Mouse (Mus musculus): ENCODE measurements around the gene Cntnap5a. TPM values are rescaled to one million over a fixed set of nuclear protein-coding genes. Genes with fewer than 3 reads are reported as not detected.

Gene Cntnap5a
- polyA plus RNA-seq, 1 experiment from 2014 or later, result not detected

DNA sequence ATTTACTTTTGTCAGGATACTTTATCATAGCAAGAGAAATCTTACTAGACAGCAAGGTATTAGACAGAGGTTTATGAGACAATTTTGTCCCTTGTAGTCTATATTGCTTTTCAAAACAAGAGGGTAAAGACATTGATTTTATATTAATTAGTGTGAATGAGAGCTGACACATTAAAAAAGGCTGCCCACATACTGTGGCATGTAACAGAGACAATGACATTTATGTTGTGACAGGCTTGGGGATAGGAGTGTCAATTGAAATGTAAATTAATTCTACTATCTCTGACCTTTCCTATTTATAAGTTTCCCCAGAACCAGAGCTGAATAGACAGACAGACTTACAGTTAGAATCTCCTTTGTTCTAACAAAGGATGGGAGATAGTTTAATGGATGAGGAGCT, 596.6 kb downstream of the Cntnap5a start:
- H3K36me3 ChIP-seq, result no peaks in the 10 kb centered on the region
- H3K4me1 ChIP-seq, result no peaks in the 10 kb centered on the region
- ATAC-seq, result no peak
- H3K4me2 ChIP-seq, result no peak overlapping the region
- H3K9me3 ChIP-seq (replicated peaks), result no peaks in the 10 kb centered on the region
- no peak overlapping the region for H3K27ac ChIP-seq
- no peaks in the 10 kb centered on the region for H3K27me3 ChIP-seq (replicated peaks)
- H3K4me3 ChIP-seq, result no peak overlapping the region
- no peak overlapping the region for H3K9ac ChIP-seq

DNA sequence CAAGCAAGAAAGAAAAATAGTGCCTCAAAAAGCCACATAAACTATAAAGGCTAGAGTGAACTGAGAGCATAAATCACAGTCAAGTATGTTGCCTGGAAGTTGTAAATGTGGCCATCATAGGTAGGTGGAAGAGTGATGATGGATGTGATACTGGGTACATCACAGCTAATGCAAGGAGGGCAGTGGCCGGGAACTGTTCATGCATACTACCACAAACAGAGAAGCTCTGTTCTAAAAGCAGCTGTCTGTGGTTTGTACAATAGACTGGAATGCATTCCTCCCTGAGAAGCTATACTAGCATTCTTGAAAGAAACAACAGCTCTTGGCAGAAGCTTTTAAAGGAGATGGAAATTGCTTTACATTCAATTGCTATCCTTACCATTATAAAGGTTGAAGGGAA, 599.4 kb downstream of the Cntnap5a start:
- H3K36me3 ChIP-seq, result no peaks in the 10 kb centered on the region
- H3K4me1 ChIP-seq, result no peaks in the 10 kb centered on the region
- H3K27me3 ChIP-seq (replicated peaks), result no peaks in the 10 kb centered on the region
- no peak overlapping the region for H3K9ac ChIP-seq
- 81% methylated on average over 1 of the region's 1 CpGs for WGBS (ENCODE audit: insufficient replicate concordance)
- ATAC-seq, result no peak
- no peaks in the 10 kb centered on the region for H3K9me3 ChIP-seq (replicated peaks)
- no peak overlapping the region for H3K27ac ChIP-seq
- H3K4me3 ChIP-seq, result no peak overlapping the region
- H3K4me2 ChIP-seq, result no peak overlapping the region

DNA sequence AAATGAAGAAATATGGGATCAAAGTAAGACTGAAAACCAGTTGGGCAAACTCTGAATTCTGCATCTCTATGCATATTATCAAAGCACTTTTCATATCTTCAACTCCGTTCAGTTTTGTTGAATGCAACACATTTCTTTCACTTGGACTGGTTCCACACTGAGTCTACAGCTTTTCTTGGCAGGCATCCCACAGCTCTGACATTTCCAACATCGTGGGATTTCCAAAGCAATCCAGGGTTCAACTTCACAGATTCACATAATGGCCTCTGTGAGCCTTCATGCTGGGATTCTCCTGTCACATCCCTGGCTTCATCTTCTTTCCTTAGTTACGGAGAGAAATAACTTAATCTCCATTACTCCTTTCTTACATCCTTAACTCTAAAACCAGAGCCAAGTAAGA, 622.0 kb downstream of the Cntnap5a start:
- Histone ChIP-seq H3K4me1 (no peaks in the 10 kb centered on the region), H3K9me3 (replicated peaks) (no peaks in the 10 kb centered on the region), H3K9ac (no peak overlapping the region), H3K27me3 (replicated peaks) (no peaks in the 10 kb centered on the region), H3K4me2 (no peak overlapping the region), H3K27ac (no peak overlapping the region), H3K4me3 (no peak overlapping the region), H3K36me3 (no peaks in the 10 kb centered on the region)
- no peak for ATAC-seq
- 63% methylated on average over 3 of the region's 3 CpGs for WGBS (ENCODE audit: insufficient replicate concordance)

DNA sequence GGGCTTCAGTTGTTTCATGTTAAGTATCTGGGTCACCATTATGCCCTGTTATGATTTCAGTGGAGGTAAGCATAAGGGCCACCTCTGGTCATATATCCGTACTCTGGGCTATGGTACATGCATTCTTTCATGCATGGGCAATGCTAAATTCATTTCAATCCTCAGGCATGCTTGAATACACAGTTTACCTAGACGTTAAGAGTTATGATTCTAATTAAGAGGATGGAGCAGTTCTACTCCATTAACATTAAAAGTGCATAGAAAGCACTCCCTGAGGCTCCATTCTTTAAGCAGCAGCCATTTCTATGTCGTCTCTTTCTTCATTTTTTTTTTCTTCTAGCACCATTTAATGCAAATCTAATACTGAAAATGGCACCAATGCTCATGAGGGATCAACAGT, 627.0 kb downstream of the Cntnap5a start:
- Histone ChIP-seq H3K9ac (no peak overlapping the region), H3K9me3 (replicated peaks) (no peaks in the 10 kb centered on the region), H3K4me1 (no peaks in the 10 kb centered on the region), H3K4me2 (no peak overlapping the region), H3K27ac (no peak overlapping the region), H3K4me3 (no peak overlapping the region), H3K36me3 (no peaks in the 10 kb centered on the region), H3K27me3 (replicated peaks) (no peaks in the 10 kb centered on the region)
- 46% methylated on average over 3 of the region's 3 CpGs for WGBS (ENCODE audit: insufficient replicate concordance)
- no peak for ATAC-seq

DNA sequence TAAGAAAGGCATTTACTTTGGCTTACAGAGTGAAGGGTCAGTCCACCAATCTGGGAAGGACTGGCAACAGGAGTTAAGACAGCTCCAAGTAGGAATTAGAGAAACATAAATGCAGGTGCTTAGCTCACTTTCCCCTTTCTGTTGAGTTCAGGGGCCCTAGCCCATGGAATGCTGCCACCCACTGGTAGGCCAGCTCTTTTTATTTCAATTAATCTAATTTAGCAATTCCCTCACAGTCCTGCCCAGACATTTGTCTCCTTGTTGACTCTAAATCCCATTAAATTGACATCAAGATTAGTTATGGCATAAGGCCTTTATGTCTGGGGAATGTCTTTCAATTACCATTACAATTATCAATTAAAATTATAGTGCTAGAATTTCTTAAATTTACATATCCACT, 628.7 kb downstream of the Cntnap5a start:
- no peak overlapping the region for H3K27ac ChIP-seq
- no peaks in the 10 kb centered on the region for H3K27me3 ChIP-seq (replicated peaks)
- no peak overlapping the region for H3K9ac ChIP-seq
- ATAC-seq, result no peak
- H3K36me3 ChIP-seq, result no peaks in the 10 kb centered on the region
- no peaks in the 10 kb centered on the region for H3K9me3 ChIP-seq (replicated peaks)
- H3K4me1 ChIP-seq, result no peaks in the 10 kb centered on the region
- no peak overlapping the region for H3K4me2 ChIP-seq
- no peak overlapping the region for H3K4me3 ChIP-seq

DNA sequence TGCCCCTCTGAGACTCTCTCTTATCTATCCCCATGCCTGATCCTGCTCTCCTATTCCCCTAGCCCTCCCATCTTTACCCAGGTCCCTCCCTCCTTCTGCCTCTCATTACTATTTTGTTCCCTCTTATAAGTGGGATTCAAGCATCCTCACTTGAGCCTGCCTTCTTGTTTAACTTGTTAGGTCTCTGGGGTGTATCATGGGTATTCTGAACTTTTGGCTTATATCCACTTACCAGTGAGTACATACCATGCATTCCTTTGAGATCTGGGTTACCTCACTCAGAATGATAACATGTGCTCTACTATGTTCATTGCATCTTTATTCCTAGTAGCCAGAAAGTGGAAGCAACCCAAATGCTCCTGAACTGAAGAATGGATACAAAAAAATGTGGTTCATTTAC, 639.9 kb downstream of the Cntnap5a start:
- no peak overlapping the region for H3K27ac ChIP-seq

DNA sequence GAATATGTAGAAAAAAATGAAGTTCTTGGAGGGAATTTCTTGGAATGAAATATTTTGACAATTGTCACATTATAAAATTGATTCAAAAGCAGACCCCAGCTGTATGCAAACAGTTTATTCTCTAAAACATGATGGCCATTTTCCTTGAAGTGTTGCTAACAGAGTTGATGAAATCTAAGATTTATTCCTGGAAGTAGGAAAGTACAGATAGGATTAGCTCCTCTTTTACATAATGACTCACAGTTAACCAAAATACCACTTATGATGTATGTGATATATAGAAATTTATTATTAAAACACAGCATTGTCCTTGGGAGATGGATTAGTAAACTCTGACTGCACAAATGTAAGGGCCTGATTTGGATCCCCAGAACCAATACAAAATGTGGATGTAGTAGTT, 669.1 kb downstream of the Cntnap5a start:
- no peak overlapping the region for H3K9ac ChIP-seq
- H3K4me3 ChIP-seq, result no peak overlapping the region
- no peaks in the 10 kb centered on the region for H3K4me1 ChIP-seq
- H3K4me2 ChIP-seq, result no peak overlapping the region
- H3K27ac ChIP-seq, result no peak overlapping the region
- ATAC-seq, result no peak
- H3K9me3 ChIP-seq (replicated peaks), result no peaks in the 10 kb centered on the region
- no peaks in the 10 kb centered on the region for H3K27me3 ChIP-seq (replicated peaks)
- H3K36me3 ChIP-seq, result no peaks in the 10 kb centered on the region

More for the DNA sequence above, 639.9 kb downstream of the Cntnap5a start:
- Histone ChIP-seq H3K27me3 (replicated peaks) (no peaks in the 10 kb centered on the region), H3K36me3 (no peaks in the 10 kb centered on the region), H3K4me1 (no peaks in the 10 kb centered on the region), H3K9me3 (replicated peaks) (no peaks in the 10 kb centered on the region), H3K4me3 (no peak overlapping the region), H3K9ac (no peak overlapping the region), H3K4me2 (no peak overlapping the region)
- no peak for ATAC-seq

DNA sequence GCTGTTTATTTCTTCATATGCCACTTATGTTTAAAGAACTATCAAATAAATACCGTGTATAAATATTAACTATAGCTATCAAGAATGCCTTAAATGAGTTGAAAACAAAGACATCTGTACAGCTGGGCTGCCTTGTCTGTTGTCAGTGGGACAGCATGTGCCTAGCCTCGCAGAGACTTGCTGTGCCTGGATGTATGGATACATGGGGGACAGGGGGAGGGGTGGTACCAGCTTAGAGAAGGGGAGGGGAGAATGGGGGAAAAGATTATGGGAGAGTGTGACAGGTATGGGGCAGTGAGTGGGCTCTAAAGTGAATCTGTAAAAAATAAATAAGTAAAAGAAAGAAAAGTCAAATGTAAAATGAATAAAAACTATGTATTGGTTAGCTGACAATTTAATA, 681.0 kb downstream of the Cntnap5a start:
- Histone ChIP-seq H3K4me1 (no peaks in the 10 kb centered on the region), H3K4me2 (no peak overlapping the region), H3K4me3 (no peak overlapping the region), H3K36me3 (no peaks in the 10 kb centered on the region), H3K27ac (no peak overlapping the region), H3K9me3 (replicated peaks) (no peaks in the 10 kb centered on the region), H3K9ac (no peak overlapping the region), H3K27me3 (replicated peaks) (no peaks in the 10 kb centered on the region)
- no peak for ATAC-seq
- WGBS (ENCODE audit: insufficient replicate concordance), result 49% methylated on average over 2 of the region's 2 CpGs

DNA sequence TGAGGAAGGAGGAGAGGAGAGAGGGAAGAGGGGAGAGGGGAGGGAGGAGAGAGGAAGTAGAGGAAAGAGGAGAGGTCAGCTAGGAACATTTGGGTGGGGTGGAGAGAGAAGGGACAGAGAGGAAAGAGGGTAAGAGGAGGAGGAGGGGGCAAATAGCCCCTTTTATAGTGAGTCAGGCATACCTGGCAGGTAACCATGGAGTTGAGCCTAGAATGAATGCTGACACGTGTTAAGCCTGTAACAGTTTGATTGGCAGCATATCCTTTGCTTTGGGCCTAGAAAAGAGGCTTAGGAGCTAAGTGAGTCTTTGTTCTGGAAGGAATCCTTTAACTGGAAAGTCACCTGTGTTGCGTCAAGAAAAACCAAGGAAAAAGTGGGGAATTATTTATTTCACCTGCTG, 681.6 kb downstream of the Cntnap5a start:
- no peaks in the 10 kb centered on the region for H3K27me3 ChIP-seq (replicated peaks)
- no peak overlapping the region for H3K27ac ChIP-seq
- no peak overlapping the region for H3K4me2 ChIP-seq
- no peak for ATAC-seq
- 29% methylated on average over 2 of the region's 2 CpGs for WGBS (ENCODE audit: insufficient replicate concordance)
- H3K4me1 ChIP-seq, result no peaks in the 10 kb centered on the region
- H3K36me3 ChIP-seq, result no peaks in the 10 kb centered on the region
- H3K9ac ChIP-seq, result no peak overlapping the region
- no peaks in the 10 kb centered on the region for H3K9me3 ChIP-seq (replicated peaks)
- no peak overlapping the region for H3K4me3 ChIP-seq

DNA sequence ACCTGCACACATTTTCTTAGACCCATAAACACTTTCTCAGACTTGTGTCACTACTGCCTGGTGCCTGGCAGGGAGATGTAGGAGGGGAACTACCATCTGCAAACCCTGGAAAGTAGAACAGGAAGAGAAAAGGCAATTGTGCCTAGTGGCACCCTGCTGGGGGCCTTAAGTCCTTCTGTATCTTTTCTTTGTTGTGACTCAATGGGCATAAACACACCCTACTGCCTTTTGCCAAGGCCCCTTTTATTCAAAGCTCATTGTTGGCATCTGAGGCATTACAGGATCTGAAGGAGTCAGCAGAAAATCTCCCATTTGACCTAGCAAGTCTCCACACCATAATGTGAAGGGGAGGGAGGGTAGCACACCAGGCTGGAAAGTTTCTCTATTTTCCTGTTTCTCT, 682.2 kb downstream of the Cntnap5a start:
- Histone ChIP-seq H3K9ac (no peak overlapping the region), H3K9me3 (replicated peaks) (no peaks in the 10 kb centered on the region), H3K4me3 (no peak overlapping the region), H3K27me3 (replicated peaks) (no peaks in the 10 kb centered on the region), H3K4me2 (no peak overlapping the region), H3K36me3 (no peaks in the 10 kb centered on the region), H3K27ac (no peak overlapping the region), H3K4me1 (no peaks in the 10 kb centered on the region)
- no peak for ATAC-seq

DNA sequence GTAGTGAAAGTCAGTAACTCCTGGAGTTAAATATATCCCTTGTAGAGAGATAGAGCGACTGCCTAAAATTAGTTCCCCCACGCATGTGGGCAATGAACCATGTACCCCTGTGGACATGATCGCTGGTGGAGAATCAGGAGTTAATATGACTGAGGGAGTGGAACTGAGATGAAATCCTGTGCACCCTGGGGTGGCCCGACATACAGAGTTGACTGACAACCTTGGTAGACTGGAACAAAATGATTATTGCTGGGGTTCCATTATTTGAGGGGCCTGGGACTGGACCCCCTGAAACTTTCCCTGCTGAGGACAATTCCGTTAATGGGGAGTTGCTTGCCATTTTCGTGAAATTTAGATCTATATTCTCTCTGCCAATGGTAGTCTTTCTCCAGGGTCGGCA, 683.0 kb downstream of the Cntnap5a start:
- no peak overlapping the region for H3K27ac ChIP-seq
- H3K4me3 ChIP-seq, result no peak overlapping the region

DNA sequence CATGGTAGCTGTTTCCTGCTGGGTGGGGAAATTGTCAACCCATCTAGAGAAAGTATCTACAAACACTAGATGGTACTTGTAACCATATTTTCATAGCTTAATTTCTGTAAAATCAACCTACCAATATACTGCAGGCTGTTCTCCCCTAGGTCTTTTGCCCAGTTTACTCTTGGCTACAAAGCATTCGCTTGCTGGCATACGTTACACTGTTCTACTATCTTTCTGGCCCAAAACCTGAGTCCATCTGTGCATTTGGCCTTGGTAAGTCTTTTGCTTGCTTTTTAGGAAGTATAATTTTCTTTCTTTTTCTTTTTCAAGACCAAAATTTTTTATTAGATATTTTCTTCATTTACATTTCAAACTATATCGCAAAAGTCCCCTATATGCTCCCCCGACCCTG, 686.3 kb downstream of the Cntnap5a start:
- Histone ChIP-seq H3K9me3 (replicated peaks) (no peaks in the 10 kb centered on the region), H3K4me2 (no peak overlapping the region), H3K27ac (no peak overlapping the region), H3K27me3 (replicated peaks) (no peaks in the 10 kb centered on the region), H3K4me1 (no peaks in the 10 kb centered on the region), H3K9ac (no peak overlapping the region), H3K4me3 (no peak overlapping the region), H3K36me3 (no peaks in the 10 kb centered on the region)
- no peak for ATAC-seq
- WGBS (ENCODE audit: insufficient replicate concordance), result 84% methylated on average over 4 of the region's 4 CpGs

More for the DNA sequence above, 683.0 kb downstream of the Cntnap5a start:
- Histone ChIP-seq H3K4me1 (no peaks in the 10 kb centered on the region), H3K9ac (no peak overlapping the region), H3K4me2 (no peak overlapping the region), H3K27me3 (replicated peaks) (no peaks in the 10 kb centered on the region), H3K36me3 (no peaks in the 10 kb centered on the region), H3K9me3 (replicated peaks) (no peaks in the 10 kb centered on the region)
- no peak for ATAC-seq
- WGBS (ENCODE audit: insufficient replicate concordance), result 57% methylated on average over 7 of the region's 7 CpGs

DNA sequence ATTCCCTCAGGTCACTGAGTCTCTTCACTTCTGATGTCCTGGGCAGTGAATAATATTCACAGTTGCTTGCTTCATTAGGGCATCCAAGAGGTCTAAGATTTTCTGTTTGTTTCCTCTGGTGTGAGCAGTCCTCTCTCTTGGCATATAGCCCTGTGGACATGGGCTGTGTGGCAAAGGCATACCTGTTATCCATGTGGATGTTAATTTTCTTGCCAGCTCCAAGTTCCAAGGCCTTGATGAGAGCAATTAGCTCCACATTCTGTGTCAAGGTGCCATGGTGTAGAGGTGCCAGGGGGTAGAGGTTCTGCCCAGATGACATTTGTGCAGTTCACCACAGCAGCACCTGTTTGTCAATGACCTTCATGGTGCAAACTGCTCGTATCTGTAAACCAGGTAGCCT, 689.0 kb downstream of the Cntnap5a start:
- Histone ChIP-seq H3K9me3 (replicated peaks) (no peaks in the 10 kb centered on the region), H3K4me2 (no peak overlapping the region), H3K9ac (no peak overlapping the region), H3K4me1 (no peaks in the 10 kb centered on the region), H3K36me3 (no peaks in the 10 kb centered on the region), H3K4me3 (no peak overlapping the region), H3K27ac (no peak overlapping the region), H3K27me3 (replicated peaks) (no peaks in the 10 kb centered on the region)
- ATAC-seq, result no peak
- WGBS (ENCODE audit: insufficient replicate concordance), result 56% methylated on average over 1 of the region's 1 CpGs

DNA sequence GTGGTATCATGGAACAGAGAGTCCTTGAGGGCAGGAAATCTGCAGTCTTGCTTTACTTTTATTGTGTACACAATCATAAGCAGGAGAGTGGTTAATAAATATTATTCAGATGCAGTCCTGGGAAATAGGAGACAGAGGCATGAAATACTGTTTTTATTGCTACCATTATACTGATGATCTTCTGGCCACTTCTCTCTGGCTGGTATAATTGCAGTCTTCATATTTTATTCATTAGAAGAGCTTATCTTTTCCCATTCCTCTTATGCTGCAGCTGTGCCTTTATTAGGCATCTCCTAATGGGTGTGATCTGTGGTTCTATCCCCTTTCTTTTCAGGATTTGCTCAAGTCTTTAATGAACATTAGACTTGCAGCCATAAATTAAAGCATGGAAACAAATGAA, 707.8 kb downstream of the Cntnap5a start:
- no peak overlapping the region for H3K9ac ChIP-seq
- H3K27me3 ChIP-seq (replicated peaks), result no peaks in the 10 kb centered on the region
- no peaks in the 10 kb centered on the region for H3K36me3 ChIP-seq
- H3K4me1 ChIP-seq, result no peaks in the 10 kb centered on the region
- H3K27ac ChIP-seq, result no peak overlapping the region
- no peak overlapping the region for H3K4me2 ChIP-seq
- no peak overlapping the region for H3K4me3 ChIP-seq
- ATAC-seq, result no peak
- H3K9me3 ChIP-seq (replicated peaks), result no peaks in the 10 kb centered on the region
